Mouse (Mus musculus) testis, adult 10 weeks (tissue): ENCODE results near the gene Chst1. TPM values are rescaled to one million over a fixed set of nuclear protein-coding genes. Genes with fewer than 3 reads are reported as not detected.

Experiments used
- polyA plus RNA-seq: library from polyadenylated mRNA; stranded (reverse); fragments of 350-450 nt; fragmentation: Illumina TruSeq; extraction: RNeasy Lipid Tissue Mini Kit (QIAGEN cat#74804); gene quantifications from one replicate; pipeline ENCODE4 v1.2.3, GENCODE M21; 2014; ENCODE audit warnings: low read depth, low replicate concordance

Chst1 gene
- 3.5 TPM for polyA plus RNA-seq

GRCm38 (mm10) chr2:92599487-92600347 is at the start of gene Chst1:
Gene Chst1, plus strand, starts transcription at chr2:92599707.

Other genes with a start within 250 kb of the Chst1 start
- 0.56 TPM for gene Pex16, start 225.0 kb upstream of the Chst1 start, polyA plus RNA-seq
- gene Large2, start 224.8 kb upstream of the Chst1 start, polyA plus RNA-seq, result 0.29 TPM
- gene 1700029I15Rik, start 217.2 kb upstream of the Chst1 start, polyA plus RNA-seq, result 1.3 TPM
- gene Mapk8ip1, start 198.4 kb upstream of the Chst1 start, polyA plus RNA-seq, result 2.1 TPM
- gene Cry2, start 165.7 kb upstream of the Chst1 start, polyA plus RNA-seq, result 4.7 TPM
- gene Slc35c1, start 139.2 kb upstream of the Chst1 start, polyA plus RNA-seq, result 0.84 TPM